ENCODE assay signal across 8 mouse cellular contexts in genomic region chr19:60891934-60892547, GRCm38 (mm10). TPM values are rescaled to one million over a fixed set of nuclear protein-coding genes. Genes with fewer than 3 reads are reported as not detected.
DNase-seq lines count a peak whose midpoint lies in the region; ATAC-seq and TF ChIP-seq lines count a peak whose summit lies in the region.

No protein-coding gene starts in this region.

- H3K4me3 ChIP-seq in bone marrow, adult 2 months (replicated peaks; ENCODE audit: control insufficient read depth, low read depth, low read length): no peak overlapping the region
- H3K4me3 ChIP-seq in embryonic fibroblast, embryonic 13.5 days (ENCODE audit: insufficient read depth, low read length): 0 out of 2 replicates have a peak overlapping the region, but pooled peaks have one; percentile 12
- peak overlapping the region; percentile 85 for H3K4me3 ChIP-seq in heart, postnatal 0 days (ENCODE audit: low read depth, low read length)
- H3K4me3 ChIP-seq in lung, embryonic 15.5 days: peak overlapping the region; percentile 72

- H3K9me3 ChIP-seq in heart, postnatal 0 days (replicated peaks; ENCODE audit: control insufficient read depth, low read length): no peaks in the 10 kb centered on the region
- no peaks in the 10 kb centered on the region for H3K9me3 ChIP-seq in lung, embryonic 15.5 days

- TF ChIP-seq EP300 in heart, postnatal 0 days (IDR thresholded peaks at IDR 0.05; ENCODE audit: low read depth): no peak

- H3K27me3 ChIP-seq in heart, postnatal 0 days (ENCODE audit: control insufficient read depth, insufficient read depth, low read length): no peaks in the 10 kb centered on the region
- no peaks in the 10 kb centered on the region for H3K27me3 ChIP-seq in lung, embryonic 15.5 days

- no peak for ATAC-seq in heart, postnatal 0 days (ENCODE audit: insufficient read depth, low read depth)
- no peak for ATAC-seq in lung, embryonic 15.5 days (ENCODE audit: borderline replicate concordance, extremely low read depth, low FRiP score, low TSS enrichment)

- no peaks in the 10 kb centered on the region for H3K36me3 ChIP-seq in heart, postnatal 0 days (replicated peaks; ENCODE audit: control insufficient read depth, insufficient read depth, low read length)
- no peaks in the 10 kb centered on the region for H3K36me3 ChIP-seq in lung, embryonic 15.5 days

- no peak overlapping the region for H3K27ac ChIP-seq in bone marrow, adult 2 months (ENCODE audit: control insufficient read depth, insufficient read depth, low read depth, low read length, poor library complexity)
- 0 out of 2 replicates have a peak overlapping the region, but pooled peaks have one; percentile 18 for H3K27ac ChIP-seq in embryonic fibroblast, embryonic 13.5 days (ENCODE audit: insufficient read depth, low read length)
- H3K27ac ChIP-seq in heart, postnatal 0 days (ENCODE audit: low read depth): no peak overlapping the region
- H3K27ac ChIP-seq in lung, embryonic 15.5 days: no peak overlapping the region

- peak; percentile 96 for TF ChIP-seq CTCF in bone marrow, adult 2 months (IDR thresholded peaks at IDR 0.05; ENCODE audit: control insufficient read depth, insufficient read depth, low read length)
- peak; percentile 81; the same call in 1 of the 2 replicates for TF ChIP-seq CTCF in embryonic fibroblast, embryonic 13.5 days (IDR thresholded peaks at IDR 0.05; ENCODE audit: borderline replicate concordance, insufficient read depth, low read length)
- TF ChIP-seq CTCF in heart, postnatal 0 days (IDR thresholded peaks at IDR 0.05; ENCODE audit: low read depth): peak; percentile 79

- WGBS in bone marrow, adult 2 months: 16% methylated on average over 1 of the region's 1 CpGs
- WGBS in heart, postnatal 0 days: 25% methylated on average over 1 of the region's 1 CpGs
- WGBS in lung, embryonic 15.5 days: 33% methylated on average over 1 of the region's 1 CpGs

- H3K4me2 ChIP-seq in heart, postnatal 0 days (ENCODE audit: low read depth, low read length): peak overlapping the region; percentile 78
- H3K4me2 ChIP-seq in lung, embryonic 15.5 days: peak overlapping the region; percentile 75

- no peak for TF ChIP-seq POLR2A in bone marrow, adult 2 months (IDR thresholded peaks at IDR 0.05; ENCODE audit: borderline replicate concordance, control insufficient read depth, low read depth, low read length)
- no peak for TF ChIP-seq POLR2A in embryonic fibroblast, embryonic 13.5 days (IDR thresholded peaks at IDR 0.05; ENCODE audit: low read depth, low read length)

- no peaks in the 10 kb centered on the region for H3K4me1 ChIP-seq in bone marrow, adult 2 months (ENCODE audit: control insufficient read depth, insufficient read depth, low read length)
- no peaks in the 10 kb centered on the region; the same call in 1 of the 2 replicates for H3K4me1 ChIP-seq in embryonic fibroblast, embryonic 13.5 days (ENCODE audit: control insufficient read depth, insufficient read depth, low read length)
- H3K4me1 ChIP-seq in heart, postnatal 0 days (ENCODE audit: control insufficient read depth, insufficient read depth): peaks cover 28% of the 10 kb centered on the region
- H3K4me1 ChIP-seq in lung, embryonic 15.5 days: peaks cover 26% of the 10 kb centered on the region

- peak; percentile 70 for DNase-seq in ES-CJ7 (ENCODE audit: low read depth, low spot score)
- DNase-seq in heart, postnatal 0 days (ENCODE audit: low spot score): no peak
- DNase-seq in kidney, postnatal 36 days: peak; percentile 66 to 91
- peak; percentile 81 for DNase-seq in retina, embryonic 14.5 days (ENCODE audit: low spot score)
- DNase-seq in thymus, postnatal 4 days: peak; percentile 87

- H3K9ac ChIP-seq in heart, postnatal 0 days (replicated peaks; ENCODE audit: low read depth, low read length): no peak overlapping the region
- no peak overlapping the region for H3K9ac ChIP-seq in lung, embryonic 15.5 days

RNA-seq across cellular contexts. Expression of gene Grk5, which starts 2.5 kb away (rescaled TPM):
- polyA plus RNA-seq in bone marrow, adult 2 months (2011; ENCODE audit: insufficient read depth, insufficient read length, low replicate concordance, missing spikeins): 1.8 and 7.2 TPM in 2 replicates
- polyA plus RNA-seq in embryonic fibroblast, embryonic 13.5 days (2011; ENCODE audit: insufficient read length, low read depth, missing spikeins): 10.8 and 11.9 TPM in 2 replicates
- 12.8 and 14.6 TPM in 2 replicates for total RNA-seq in heart, postnatal 0 days (2014; rRNA removed; ENCODE audit: low replicate concordance)
- polyA plus RNA-seq in heart, postnatal 0 days (2015; fragmentation: Nextera tagmentation; extraction: Ambion mirVana): 2.6 and 2.9 TPM in 2 replicates
- polyA plus RNA-seq in lung, embryonic 15.5 days (2015; fragmentation: Nextera tagmentation; extraction: Ambion mirVana): 3.2 and 4.2 TPM in 2 replicates

RNA-seq across cellular contexts. Expression of gene Prdx3, which starts 17.7 kb away (rescaled TPM):
- polyA plus RNA-seq in bone marrow, adult 2 months (2011; ENCODE audit: insufficient read depth, insufficient read length, low replicate concordance, missing spikeins): 72.6 and 93.5 TPM in 2 replicates
- polyA plus RNA-seq in embryonic fibroblast, embryonic 13.5 days (2011; ENCODE audit: insufficient read length, low read depth, missing spikeins): 109 and 114 TPM in 2 replicates
- total RNA-seq in heart, postnatal 0 days (2014; rRNA removed; ENCODE audit: low replicate concordance): 275 and 312 TPM in 2 replicates
- 303 and 307 TPM in 2 replicates for polyA plus RNA-seq in heart, postnatal 0 days (2015; fragmentation: Nextera tagmentation; extraction: Ambion mirVana)
- 114 and 116 TPM in 2 replicates for polyA plus RNA-seq in lung, embryonic 15.5 days (2015; fragmentation: Nextera tagmentation; extraction: Ambion mirVana)

RNA-seq across cellular contexts. Expression of gene Sfxn4, which starts 30.8 kb away (rescaled TPM):
- 6.5 and 9.7 TPM in 2 replicates for polyA plus RNA-seq in bone marrow, adult 2 months (2011; ENCODE audit: insufficient read depth, insufficient read length, low replicate concordance, missing spikeins)
- polyA plus RNA-seq in embryonic fibroblast, embryonic 13.5 days (2011; ENCODE audit: insufficient read length, low read depth, missing spikeins): 3.1 and 6.2 TPM in 2 replicates
- total RNA-seq in heart, postnatal 0 days (2014; rRNA removed; ENCODE audit: low replicate concordance): 6.3 and 6.6 TPM in 2 replicates
- polyA plus RNA-seq in heart, postnatal 0 days (2015; fragmentation: Nextera tagmentation; extraction: Ambion mirVana): 7.7 and 9.1 TPM in 2 replicates
- polyA plus RNA-seq in lung, embryonic 15.5 days (2015; fragmentation: Nextera tagmentation; extraction: Ambion mirVana): 6.4 and 7.1 TPM in 2 replicates
